14 mouse cellular contexts compared by ENCODE assay signal in genomic region chr5:66080529-66081220, GRCm38 (mm10).
DNase-seq lines count a peak whose midpoint lies in the region; ATAC-seq and TF ChIP-seq lines count a peak whose summit lies in the region.
"Had no signal": no experiment of that assay in that cellular context is flagged by ENCODE, and none has a peak within 500 bp of the region (broad histone marks: within the 10 kb centered on the region; RNA-seq: fewer than 3 reads in every experiment).

No protein-coding gene starts in this region.

- peak overlapping the region; percentile 39 for H3K4me2 ChIP-seq in lung, embryonic 16.5 days (ENCODE audit: low read depth, low read length)
- H3K4me2 ChIP-seq: limb, embryonic 13.5 days had no signal

- H3K4me3 ChIP-seq in ES-Bruce4 (ENCODE audit: low read depth, low read length) = no peak overlapping the region
- peak overlapping the region; percentile 35 for H3K4me3 ChIP-seq in lung, embryonic 16.5 days (ENCODE audit: low read length)
- no peak overlapping the region for H3K4me3 ChIP-seq in limb, embryonic 10.5 days
- H3K4me3 ChIP-seq: hindbrain, embryonic 10.5 days; limb, embryonic 13.5 days had no signal

- peaks cover 4% of the 10 kb centered on the region for H3K4me1 ChIP-seq in ES-Bruce4 (ENCODE audit: control insufficient read depth, insufficient read depth, low read length)
- peaks cover 20% of the 10 kb centered on the region for H3K4me1 ChIP-seq in lung, embryonic 16.5 days (replicated peaks; ENCODE audit: control insufficient read depth, insufficient read depth, low read length)
- peaks cover 9% of the 10 kb centered on the region; the same call in 1 of the 2 replicates for H3K4me1 ChIP-seq in limb, embryonic 10.5 days

- no peaks in the 10 kb centered on the region for H3K36me3 ChIP-seq in ES-Bruce4 (ENCODE audit: control insufficient read depth, insufficient read depth, low read length, poor library complexity, severe bottlenecking)
- no peaks in the 10 kb centered on the region for H3K36me3 ChIP-seq in lung, embryonic 16.5 days (ENCODE audit: control insufficient read depth, insufficient read depth, low read length)
- no peaks in the 10 kb centered on the region for H3K36me3 ChIP-seq in limb, embryonic 10.5 days
- H3K36me3 ChIP-seq: hindbrain, embryonic 10.5 days; limb, embryonic 13.5 days had no signal

- no peak for TF ChIP-seq CTCF in ES-Bruce4 (IDR thresholded peaks at IDR 0.05; ENCODE audit: low read depth, low read length)

- TF ChIP-seq POLR2A in ES-Bruce4 (IDR thresholded peaks at IDR 0.05; ENCODE audit: insufficient read depth, low read length) = no peak

- no peaks in the 10 kb centered on the region for H3K27me3 ChIP-seq in ES-Bruce4 (ENCODE audit: control insufficient read depth, insufficient read depth, low read length, poor library complexity, severe bottlenecking)
- no peaks in the 10 kb centered on the region for H3K27me3 ChIP-seq in lung, embryonic 16.5 days (ENCODE audit: control insufficient read depth, insufficient read depth, low read depth, low read length)
- H3K27me3 ChIP-seq in limb, embryonic 10.5 days (ENCODE audit: low read depth, poor library complexity, severe bottlenecking) = no peaks in the 10 kb centered on the region

- peak; percentile 68 for ATAC-seq in lung, embryonic 16.5 days (ENCODE audit: low read depth)

- TF ChIP-seq EP300 in ES-Bruce4 (IDR thresholded peaks at IDR 0.05; ENCODE audit: insufficient read depth, low read depth, low read length) = no peak

- DNase-seq in kidney, adult 11 months = peak; percentile 92
- DNase-seq in kidney, postnatal 4 days = peak; percentile 71 to 85
- no peak for DNase-seq in cerebellum, adult 11 months
- DNase-seq in gastrocnemius, adult 18-20 months (ENCODE audit: low spot score) = no peak
- no peak for DNase-seq in limb, embryonic 10.5 days (ENCODE audit: low spot score)
- DNase-seq in ovary, adult 18-20 months (ENCODE audit: low spot score) = no peak
- DNase-seq: cerebellum, postnatal 25 days; layer of hippocampus, adult 9-11 months; spleen, adult 18-20 months; thymus, postnatal 4 days had no signal

- H3K9ac ChIP-seq in ES-Bruce4 (ENCODE audit: low read depth, poor library complexity, severe bottlenecking) = peak overlapping the region; percentile 37
- peak overlapping the region; percentile 51 for H3K9ac ChIP-seq in lung, embryonic 16.5 days (ENCODE audit: low read length)
- H3K9ac ChIP-seq: limb, embryonic 13.5 days had no signal

- 62% methylated on average over 17 of the region's 17 CpGs for WGBS in lung, embryonic 16.5 days
- WGBS in limb, embryonic 10.5 days = 89% methylated on average over 17 of the region's 17 CpGs

- no peaks in the 10 kb centered on the region for H3K9me3 ChIP-seq in ES-Bruce4 (replicated peaks; ENCODE audit: control insufficient read depth, insufficient read depth, low read length, poor library complexity, severe bottlenecking)
- no peaks in the 10 kb centered on the region for H3K9me3 ChIP-seq in lung, embryonic 16.5 days (ENCODE audit: control insufficient read depth, low read length)
- H3K9me3 ChIP-seq in limb, embryonic 10.5 days (replicated peaks) = no peaks in the 10 kb centered on the region
- H3K9me3 ChIP-seq: hindbrain, embryonic 10.5 days; limb, embryonic 13.5 days had no signal

- H3K27ac ChIP-seq in ES-Bruce4 (ENCODE audit: insufficient read depth, low read length) = peak overlapping the region; percentile 66; the same call in 1 of the 2 replicates
- H3K27ac ChIP-seq in lung, embryonic 16.5 days (ENCODE audit: low read length) = peak overlapping the region; percentile 95
- no peak overlapping the region for H3K27ac ChIP-seq in limb, embryonic 10.5 days
- H3K27ac ChIP-seq: hindbrain, embryonic 10.5 days; limb, embryonic 13.5 days had no signal

Comparison
In these comparisons a context has a peak if more than half of its experiments do, and no peak if none do; other contexts are left out.
1. DNase-seq: peak in kidney, adult 11 months (single experiment) and kidney, postnatal 4 days (2 of 2); none in cerebellum, adult 11 months (single experiment), gastrocnemius, adult 18-20 months (single experiment), limb, embryonic 10.5 days (single experiment) and ovary, adult 18-20 months (single experiment).